ENCODE assay signal across 17 mouse cellular contexts in genomic region chr10:20194847-20195540, GRCm38 (mm10). TPM values are rescaled to one million over a fixed set of nuclear protein-coding genes. Genes with fewer than 3 reads are reported as not detected.
DNase-seq lines count a peak whose midpoint lies in the region; TF ChIP-seq lines count a peak whose summit lies in the region.
"Had no signal": no experiment of that assay in that cellular context is flagged by ENCODE, and none has a peak within 500 bp of the region (broad histone marks: within the 10 kb centered on the region; RNA-seq: fewer than 3 reads in every experiment).

No protein-coding gene starts in this region.

- 41% methylated on average over 13 of the region's 13 CpGs for WGBS in kidney, adult 2 months
- 74% methylated on average over 13 of the region's 13 CpGs for WGBS in lung, adult 2 months

- no peak overlapping the region for H3K4me3 ChIP-seq in kidney, adult 2 months (ENCODE audit: insufficient read depth, low read depth, low read length)
- H3K4me3 ChIP-seq in E14TG2a.4 (replicated peaks; ENCODE audit: low read length) = peak overlapping the region; percentile 14; the same call in 1 of the 2 replicates
- H3K4me3 ChIP-seq in lung, adult 2 months (replicated peaks; ENCODE audit: extremely low read depth, low read depth, low read length) = no peak overlapping the region
- H3K4me3 ChIP-seq: heart, embryonic 13.5 days; liver, embryonic 15.5 days; neural tube, embryonic 13.5 days had no signal

- peaks cover 14% of the 10 kb centered on the region for H3K4me1 ChIP-seq in kidney, adult 2 months (ENCODE audit: control insufficient read depth, insufficient read depth, low read length)
- peaks cover 73% of the 10 kb centered on the region for H3K4me1 ChIP-seq in E14TG2a.4 (replicated peaks; ENCODE audit: low read depth, low read length)
- no peaks in the 10 kb centered on the region for H3K4me1 ChIP-seq in lung, adult 2 months (ENCODE audit: control insufficient read depth, insufficient read depth, low read length)
- H3K4me1 ChIP-seq: neural tube, embryonic 13.5 days had no signal

- peak; percentile 21 for DNase-seq in embryo, embryonic 10.5 days (ENCODE audit: low spot score)
- no peak for DNase-seq in embryo, embryonic 10 days (ENCODE audit: low spot score)
- peak; percentile 41 for DNase-seq in kidney, adult 2 months
- no peak for DNase-seq in kidney, postnatal 10 days
- DNase-seq in brain, embryonic 14.5 days (ENCODE audit: low read depth) = peak; percentile 19
- DNase-seq in left cerebral cortex, adult 18-20 months (ENCODE audit: low spot score in 2 of 2) = no peak
- DNase-seq in lung, adult 2 months = no peak
- DNase-seq: cerebellum, postnatal 25 days; gastrocnemius, postnatal 36 days; heart, postnatal 36 days; right cerebral cortex, postnatal 4 days had no signal

- TF ChIP-seq CTCF in kidney, adult 2 months (conservative IDR thresholded peaks at IDR 0.05; ENCODE audit: insufficient read depth, insufficient read length, low read depth, low read length) = no peak
- TF ChIP-seq CTCF in E14TG2a.4 (conservative IDR thresholded peaks at IDR 0.05; ENCODE audit: low read length) = no peak
- TF ChIP-seq CTCF in brain, embryonic 14.5 days (IDR thresholded peaks at IDR 0.05; ENCODE audit: borderline replicate concordance, extremely low read depth, insufficient read depth, insufficient read length) = no peak
- no peak for TF ChIP-seq CTCF in lung, adult 2 months (IDR thresholded peaks at IDR 0.05; ENCODE audit: insufficient read depth, low read length)

- TF ChIP-seq POLR2A in kidney, adult 2 months (IDR thresholded peaks at IDR 0.05; ENCODE audit: low read depth, low read length) = no peak
- no peak for TF ChIP-seq POLR2A in brain, embryonic 14.5 days (IDR thresholded peaks at IDR 0.05; ENCODE audit: borderline replicate concordance, extremely low read depth, insufficient read depth, insufficient read length, poor library complexity, severe bottlenecking)
- no peak for TF ChIP-seq POLR2A in lung, adult 2 months (IDR thresholded peaks at IDR 0.05; ENCODE audit: borderline replicate concordance, extremely low read depth, low read depth, low read length)

- H3K27ac ChIP-seq in kidney, adult 2 months (ENCODE audit: insufficient read depth, low read depth, low read length) = no peak overlapping the region
- H3K27ac ChIP-seq: heart, embryonic 13.5 days; liver, embryonic 15.5 days; neural tube, embryonic 13.5 days had no signal

- no peaks in the 10 kb centered on the region for H3K27me3 ChIP-seq in kidney, adult 2 months (replicated peaks; ENCODE audit: control insufficient read depth, insufficient read depth, low read length)
- no peaks in the 10 kb centered on the region for H3K27me3 ChIP-seq in E14TG2a.4 (ENCODE audit: insufficient read depth, low read length)
- H3K27me3 ChIP-seq: CH12.LX; heart, embryonic 13.5 days; liver, embryonic 15.5 days; neural tube, embryonic 13.5 days; Patski had no signal

- no peaks in the 10 kb centered on the region for H3K9me3 ChIP-seq in E14TG2a.4 (ENCODE audit: low read length)
- H3K9me3 ChIP-seq: heart, embryonic 13.5 days; liver, embryonic 15.5 days; neural tube, embryonic 13.5 days had no signal

- H3K36me3 ChIP-seq in kidney, adult 2 months (ENCODE audit: control insufficient read depth, insufficient read depth, low read length) = no peaks in the 10 kb centered on the region
- H3K36me3 ChIP-seq in E14TG2a.4 (ENCODE audit: insufficient read depth, low read length) = no peaks in the 10 kb centered on the region
- H3K36me3 ChIP-seq: heart, embryonic 13.5 days; liver, embryonic 15.5 days; neural tube, embryonic 13.5 days had no signal

RNA-seq across cellular contexts. Expression of gene Map7, which starts 46.7 kb away (rescaled TPM):
- polyA plus RNA-seq in kidney, adult 2 months (2012; rRNA removed) = 30.0 and 31.6 TPM in 2 replicates
- polyA plus RNA-seq in brain, embryonic 14.5 days (2012; rRNA removed) = 3.2 and 6.7 TPM in 2 replicates
- 100 to 1,000 TPM; 107 to 113 TPM for total RNA-seq in left cerebral cortex, adult 18-20 months (2021)
- polyA plus RNA-seq in lung, adult 2 months (2012; rRNA removed) = 13.4 and 13.6 TPM in 2 replicates

Comparison
In these comparisons a context has a peak if more than half of its experiments do, and no peak if none do; other contexts are left out.
1. DNase-seq: peak in embryo, embryonic 10.5 days (single experiment), kidney, adult 2 months (single experiment) and brain, embryonic 14.5 days (single experiment); none in embryo, embryonic 10 days (single experiment), kidney, postnatal 10 days (single experiment), left cerebral cortex, adult 18-20 months (0 of 2) and lung, adult 2 months (single experiment).